Mouse (Mus musculus): ENCODE data around the gene Gm20388. TPM values are rescaled to one million over a fixed set of nuclear protein-coding genes. Genes with fewer than 3 reads are reported as not detected.

Gene Gm20388
- polyA plus RNA-seq, 1 experiment from 2014 or later, result 1.4 TPM

DNA sequence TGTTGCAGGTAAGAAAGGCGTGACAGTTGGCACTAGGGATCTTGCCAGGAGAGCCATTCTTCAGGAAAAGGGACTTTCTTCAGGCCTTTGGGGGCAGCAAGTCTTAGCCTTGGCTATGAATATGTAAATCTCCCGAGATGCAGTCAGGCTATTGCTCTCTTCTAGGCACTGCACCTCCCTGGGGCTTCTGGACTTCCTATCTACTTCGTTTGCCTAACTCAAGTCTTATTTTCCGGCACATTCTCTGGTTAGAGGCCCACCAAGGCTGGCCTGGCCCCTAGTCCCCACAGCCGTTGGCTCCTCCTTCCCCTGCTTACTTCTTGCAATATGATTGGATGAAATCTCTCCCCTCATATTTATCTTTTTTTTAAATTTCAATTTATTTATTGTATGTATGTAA, 4178.4 kb downstream of the Gm20388 start:
- no peaks in the 10 kb centered on the region for H3K9me3 ChIP-seq (replicated peaks; ENCODE audit: control insufficient read depth, low read length)
- no peaks in the 10 kb centered on the region; the same call in 1 of the 2 replicates for H3K27me3 ChIP-seq (ENCODE audit: control insufficient read depth, insufficient read depth, low read depth, low read length)
- 60% methylated on average over 5 of the region's 5 CpGs for WGBS (ENCODE audit: insufficient replicate concordance)
- ATAC-seq (ENCODE audit: low read depth), result no peak
- no peaks in the 10 kb centered on the region for H3K4me1 ChIP-seq (ENCODE audit: control insufficient read depth, low read depth, low read length)
- no peak overlapping the region for H3K27ac ChIP-seq (ENCODE audit: low read length)
- no peaks in the 10 kb centered on the region for H3K36me3 ChIP-seq (ENCODE audit: control insufficient read depth, insufficient read depth)
- no peak overlapping the region for H3K4me2 ChIP-seq (ENCODE audit: low read depth, low read length)
- H3K4me3 ChIP-seq (ENCODE audit: low read depth, low read length), result no peak overlapping the region
- no peak overlapping the region for H3K9ac ChIP-seq (ENCODE audit: low read depth, low read length)

DNA sequence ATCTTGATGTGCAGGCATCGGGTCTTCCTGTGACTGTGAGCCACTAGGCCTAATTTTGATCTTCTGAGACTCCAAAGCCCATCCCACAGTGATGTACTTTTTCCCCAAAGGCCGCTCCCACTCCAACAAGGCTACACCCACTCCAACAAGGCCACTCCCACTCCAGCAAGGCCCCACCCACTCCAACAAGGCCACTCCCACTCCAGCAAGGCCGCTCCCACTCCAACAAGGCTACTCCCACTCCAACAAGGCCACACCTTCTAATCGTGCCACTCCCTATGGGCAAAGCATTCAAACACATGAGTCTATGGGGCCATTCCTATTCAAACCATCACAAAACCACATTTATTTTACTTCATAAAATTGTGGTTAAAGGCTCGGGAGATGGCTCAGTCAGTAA, 4179.8 kb downstream of the Gm20388 start:
- Histone ChIP-seq H3K27ac (ENCODE audit: low read length) (no peak overlapping the region), H3K4me3 (ENCODE audit: low read depth, low read length) (no peak overlapping the region), H3K4me1 (ENCODE audit: control insufficient read depth, low read depth, low read length) (no peaks in the 10 kb centered on the region), H3K4me2 (ENCODE audit: low read depth, low read length) (no peak overlapping the region), H3K9ac (ENCODE audit: low read depth, low read length) (no peak overlapping the region), H3K27me3 (ENCODE audit: control insufficient read depth, insufficient read depth, low read depth, low read length) (no peaks in the 10 kb centered on the region; the same call in 1 of the 2 replicates), H3K36me3 (ENCODE audit: control insufficient read depth, insufficient read depth) (no peaks in the 10 kb centered on the region), H3K9me3 (replicated peaks; ENCODE audit: control insufficient read depth, low read length) (no peaks in the 10 kb centered on the region)
- ATAC-seq (ENCODE audit: low read depth), result no peak
- WGBS (ENCODE audit: insufficient replicate concordance), result 73% methylated on average over 5 of the region's 5 CpGs

DNA sequence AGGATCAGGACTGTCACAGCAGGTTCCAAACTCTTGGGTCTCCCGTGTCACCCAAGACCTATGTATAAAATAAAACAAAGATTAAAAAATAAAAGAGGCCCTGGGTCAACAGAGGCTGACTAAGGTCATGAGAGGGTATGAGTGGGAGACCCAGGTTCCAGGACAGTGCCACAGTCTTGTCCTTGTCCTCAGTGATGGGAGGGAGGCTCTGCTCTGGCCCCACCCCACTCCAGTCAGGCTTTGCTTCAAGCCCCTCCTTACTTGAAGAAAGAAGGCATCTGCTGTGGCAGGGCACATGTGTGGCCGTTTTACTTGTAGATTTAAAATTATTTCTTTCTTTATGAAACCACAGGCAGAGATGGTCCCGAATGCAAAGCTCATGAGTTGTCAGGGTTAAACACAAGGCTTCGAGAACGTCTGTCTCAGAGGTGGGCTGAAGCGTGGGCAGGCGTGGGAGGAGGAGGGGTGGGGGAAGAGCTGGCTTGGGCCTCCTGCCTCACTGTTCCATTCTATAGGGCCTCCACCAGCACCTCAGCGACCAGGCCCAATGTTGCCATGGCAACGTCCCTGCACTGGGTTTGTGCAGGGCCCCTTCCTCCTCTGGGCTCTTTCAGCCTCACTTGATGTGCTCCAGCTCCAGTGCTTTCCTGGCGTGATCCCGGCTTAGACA, 4188.4 kb downstream of the Gm20388 start:
- Histone ChIP-seq H3K4me1 (ENCODE audit: control insufficient read depth, low read depth, low read length) (no peaks in the 10 kb centered on the region), H3K27me3 (ENCODE audit: control insufficient read depth, insufficient read depth, low read depth, low read length) (no peaks in the 10 kb centered on the region), H3K4me2 (ENCODE audit: low read depth, low read length) (no peak overlapping the region), H3K36me3 (ENCODE audit: control insufficient read depth, insufficient read depth) (no peaks in the 10 kb centered on the region), H3K9me3 (replicated peaks; ENCODE audit: control insufficient read depth, low read length) (no peaks in the 10 kb centered on the region), H3K27ac (ENCODE audit: low read length) (no peak overlapping the region), H3K9ac (ENCODE audit: low read depth, low read length) (no peak overlapping the region), H3K4me3 (ENCODE audit: low read depth, low read length) (no peak overlapping the region)
- WGBS (ENCODE audit: insufficient replicate concordance), result 32% methylated on average over 11 of the region's 11 CpGs
- ATAC-seq (ENCODE audit: low read depth), result no peak

DNA sequence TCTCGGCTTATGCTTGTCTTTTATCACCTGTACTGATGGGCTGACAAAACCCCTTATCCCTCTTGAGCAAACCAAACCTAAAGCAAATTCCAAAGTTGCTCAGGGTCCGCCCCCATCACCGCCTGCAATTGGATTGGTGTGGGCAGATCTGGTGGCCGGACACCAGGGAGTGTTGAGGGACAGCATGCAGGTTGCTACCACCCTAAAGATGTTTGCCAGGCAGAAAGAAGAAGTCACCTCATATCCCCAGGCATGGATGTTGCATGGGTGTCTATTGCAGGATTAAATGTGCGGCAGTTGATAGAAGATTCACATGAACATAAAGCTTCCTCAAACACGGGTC, 4189.0 kb downstream of the Gm20388 start:
- H3K4me3 ChIP-seq (ENCODE audit: low read depth, low read length), result no peak overlapping the region
- no peaks in the 10 kb centered on the region for H3K4me1 ChIP-seq (ENCODE audit: control insufficient read depth, low read depth, low read length)
- no peaks in the 10 kb centered on the region for H3K36me3 ChIP-seq (ENCODE audit: control insufficient read depth, insufficient read depth)
- H3K27ac ChIP-seq (ENCODE audit: low read length), result no peak overlapping the region
- no peak overlapping the region for H3K4me2 ChIP-seq (ENCODE audit: low read depth, low read length)
- no peak for ATAC-seq (ENCODE audit: low read depth)
- WGBS (ENCODE audit: insufficient replicate concordance), result 59% methylated on average over 6 of the region's 6 CpGs
- H3K27me3 ChIP-seq (ENCODE audit: control insufficient read depth, insufficient read depth, low read depth, low read length), result no peaks in the 10 kb centered on the region
- no peak overlapping the region for H3K9ac ChIP-seq (ENCODE audit: low read depth, low read length)
- H3K9me3 ChIP-seq (replicated peaks; ENCODE audit: control insufficient read depth, low read length), result no peaks in the 10 kb centered on the region

DNA sequence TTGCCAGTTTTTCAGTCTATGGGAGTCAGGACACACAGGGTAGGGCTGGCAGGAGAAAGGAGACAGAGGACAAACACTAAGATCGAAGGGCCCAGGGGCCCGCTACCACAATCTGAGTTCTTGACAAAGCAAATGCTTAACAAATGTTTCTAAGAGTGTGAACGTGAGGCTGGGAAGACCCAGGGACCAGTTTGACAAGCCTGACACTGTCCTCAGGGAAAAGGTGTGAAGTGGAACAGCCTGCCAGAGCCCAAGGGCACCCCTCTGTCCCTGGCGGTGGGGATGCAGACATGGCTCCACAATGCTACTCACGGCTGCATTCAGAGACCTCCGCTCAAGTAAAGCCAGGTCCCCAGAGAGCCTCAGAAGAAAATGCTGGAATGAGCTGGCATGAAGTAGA, 4195.2 kb downstream of the Gm20388 start:
- no peak overlapping the region for H3K27ac ChIP-seq (ENCODE audit: low read length)
- no peak overlapping the region for H3K9ac ChIP-seq (ENCODE audit: low read depth, low read length)
- H3K4me3 ChIP-seq (ENCODE audit: low read depth, low read length), result no peak overlapping the region
- H3K4me1 ChIP-seq (ENCODE audit: control insufficient read depth, low read depth, low read length), result no peaks in the 10 kb centered on the region
- no peak overlapping the region for H3K4me2 ChIP-seq (ENCODE audit: low read depth, low read length)
- 66% methylated on average over 6 of the region's 6 CpGs for WGBS (ENCODE audit: insufficient replicate concordance)
- ATAC-seq (ENCODE audit: low read depth), result no peak
- no peaks in the 10 kb centered on the region for H3K9me3 ChIP-seq (replicated peaks; ENCODE audit: control insufficient read depth, low read length)
- H3K27me3 ChIP-seq (ENCODE audit: control insufficient read depth, insufficient read depth, low read depth, low read length), result no peaks in the 10 kb centered on the region
- no peaks in the 10 kb centered on the region for H3K36me3 ChIP-seq (ENCODE audit: control insufficient read depth, insufficient read depth)

DNA sequence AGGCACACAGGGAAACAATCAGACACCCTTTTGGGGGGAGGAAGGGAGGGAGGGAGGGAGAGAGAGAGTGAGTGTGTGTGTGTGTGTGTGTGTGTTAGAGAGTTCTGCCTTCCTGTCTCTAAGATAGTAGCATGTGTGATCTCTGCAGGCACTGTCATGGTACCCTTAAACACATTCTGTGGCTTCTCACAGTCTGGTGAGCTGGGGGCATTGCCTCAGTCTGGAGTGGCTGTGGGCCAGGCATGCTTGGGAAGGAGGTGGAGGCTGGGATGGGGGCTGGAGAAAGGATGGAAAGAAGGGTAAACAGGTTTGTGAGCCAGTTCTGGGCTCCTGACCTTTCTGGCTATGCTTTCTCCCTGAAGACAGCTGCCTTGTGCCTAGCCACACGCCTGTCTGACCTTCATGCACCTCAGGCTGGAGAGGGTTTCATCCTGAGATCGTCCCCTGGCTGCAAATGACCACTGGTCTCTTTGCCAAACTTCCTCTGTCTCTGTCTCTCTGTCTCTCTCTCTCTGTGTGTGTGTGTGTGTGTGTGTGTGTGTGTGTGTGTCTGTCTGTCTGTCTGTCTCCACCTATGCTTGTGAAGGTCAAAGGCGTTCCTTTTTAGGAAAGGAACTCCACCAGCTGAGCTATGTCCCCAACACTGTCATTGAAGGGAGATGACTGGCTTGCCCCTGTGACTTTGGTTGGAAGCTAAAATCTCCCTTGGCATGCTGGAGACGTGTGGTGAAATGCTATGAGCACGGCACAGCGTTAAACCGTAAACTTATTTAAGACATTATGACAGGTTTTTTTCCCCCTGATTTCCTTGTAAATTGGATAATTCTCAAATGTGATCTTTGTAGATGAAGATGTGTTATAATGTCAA, 4195.9 kb downstream of the Gm20388 start:
- Histone ChIP-seq H3K4me2 (ENCODE audit: low read depth, low read length) (no peak overlapping the region), H3K9ac (ENCODE audit: low read depth, low read length) (no peak overlapping the region), H3K36me3 (ENCODE audit: control insufficient read depth, insufficient read depth) (no peaks in the 10 kb centered on the region), H3K27ac (ENCODE audit: low read length) (no peak overlapping the region), H3K27me3 (ENCODE audit: control insufficient read depth, insufficient read depth, low read depth, low read length) (no peaks in the 10 kb centered on the region), H3K4me1 (ENCODE audit: control insufficient read depth, low read depth, low read length) (no peaks in the 10 kb centered on the region), H3K4me3 (ENCODE audit: low read depth, low read length) (no peak overlapping the region), H3K9me3 (replicated peaks; ENCODE audit: control insufficient read depth, low read length) (no peaks in the 10 kb centered on the region)
- ATAC-seq (ENCODE audit: low read depth), result no peak
- 71% methylated on average over 7 of the region's 7 CpGs for WGBS (ENCODE audit: insufficient replicate concordance)

DNA sequence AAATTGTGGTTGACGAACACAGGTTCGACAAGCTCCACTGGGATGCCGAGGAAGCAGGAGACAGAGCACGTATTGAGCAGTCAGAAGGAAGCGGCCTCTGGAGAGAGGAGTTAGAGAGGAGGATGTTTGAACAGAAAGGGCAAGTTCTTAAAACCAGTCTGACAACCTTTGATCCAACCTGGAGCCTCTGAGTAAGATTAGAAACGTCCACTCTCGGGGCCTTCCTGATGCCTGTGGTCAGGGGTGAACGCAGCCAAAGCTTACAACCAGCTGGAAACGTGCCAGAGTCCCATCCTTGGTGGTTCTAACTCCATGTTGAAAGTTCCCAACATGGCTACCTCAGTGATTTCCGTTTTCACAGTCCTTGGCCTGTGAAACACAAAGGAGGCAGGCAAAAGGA, 4202.5 kb downstream of the Gm20388 start:
- Histone ChIP-seq H3K4me1 (ENCODE audit: control insufficient read depth, low read depth, low read length) (no peaks in the 10 kb centered on the region), H3K9ac (ENCODE audit: low read depth, low read length) (no peak overlapping the region), H3K4me3 (ENCODE audit: low read depth, low read length) (no peak overlapping the region), H3K4me2 (ENCODE audit: low read depth, low read length) (no peak overlapping the region), H3K36me3 (ENCODE audit: control insufficient read depth, insufficient read depth) (no peaks in the 10 kb centered on the region), H3K27ac (ENCODE audit: low read length) (no peak overlapping the region), H3K9me3 (replicated peaks; ENCODE audit: control insufficient read depth, low read length) (peaks cover 4% of the 10 kb centered on the region), H3K27me3 (ENCODE audit: control insufficient read depth, insufficient read depth, low read depth, low read length) (no peaks in the 10 kb centered on the region)
- no peak for ATAC-seq (ENCODE audit: low read depth)
- 61% methylated on average over 10 of the region's 10 CpGs for WGBS (ENCODE audit: insufficient replicate concordance)

DNA sequence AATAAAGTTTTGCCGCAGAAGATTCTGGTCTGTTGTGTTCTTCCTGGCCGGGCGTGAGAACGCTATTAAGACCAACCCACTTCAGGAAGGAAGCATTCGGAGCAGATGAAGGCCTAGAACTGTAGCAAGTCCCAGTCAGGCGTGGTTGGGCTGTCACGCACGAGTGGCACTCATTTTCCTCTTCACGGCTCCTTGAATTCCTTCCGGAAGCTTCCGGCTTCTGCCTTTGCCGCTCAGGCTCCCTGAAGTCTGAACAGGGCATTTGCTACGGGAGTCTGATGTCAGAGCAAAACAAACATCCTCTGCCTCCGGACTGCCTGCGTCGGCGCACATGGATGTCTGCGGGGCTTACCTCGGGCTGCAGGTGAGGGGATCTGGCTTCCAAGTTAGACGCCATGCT, 4214.6 kb downstream of the Gm20388 start:
- 86% methylated on average over 20 of the region's 20 CpGs for WGBS (ENCODE audit: insufficient replicate concordance)
- Histone ChIP-seq H3K36me3 (ENCODE audit: control insufficient read depth, insufficient read depth) (no peaks in the 10 kb centered on the region), H3K4me3 (ENCODE audit: low read depth, low read length) (no peak overlapping the region), H3K27ac (ENCODE audit: low read length) (no peak overlapping the region), H3K9me3 (replicated peaks; ENCODE audit: control insufficient read depth, low read length) (no peaks in the 10 kb centered on the region; the same call in 1 of the 2 replicates), H3K4me2 (ENCODE audit: low read depth, low read length) (no peak overlapping the region), H3K27me3 (ENCODE audit: control insufficient read depth, insufficient read depth, low read depth, low read length) (no peaks in the 10 kb centered on the region), H3K4me1 (ENCODE audit: control insufficient read depth, low read depth, low read length) (no peaks in the 10 kb centered on the region), H3K9ac (ENCODE audit: low read depth, low read length) (no peak overlapping the region)
- ATAC-seq (ENCODE audit: low read depth), result no peak

DNA sequence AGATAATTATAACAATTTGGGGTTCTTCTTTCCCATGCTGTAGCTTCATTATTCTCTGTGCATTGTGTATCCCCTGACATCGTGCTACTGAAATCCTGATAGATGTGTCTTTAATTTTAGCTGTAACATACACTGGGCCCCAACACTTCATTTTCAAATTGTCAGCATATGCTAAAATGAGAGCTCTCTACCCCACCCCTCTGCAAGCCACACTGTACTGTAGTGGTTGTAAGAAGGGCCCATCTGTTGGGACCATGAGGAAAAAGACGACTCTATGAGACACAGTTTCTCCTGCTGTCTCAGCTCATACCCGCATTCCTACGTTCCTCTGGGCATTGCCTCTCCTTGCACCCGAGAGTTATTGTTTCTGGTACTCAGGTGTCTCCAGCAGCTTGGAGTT, 4226.6 kb downstream of the Gm20388 start:
- H3K9me3 ChIP-seq (replicated peaks; ENCODE audit: control insufficient read depth, low read length), result no peaks in the 10 kb centered on the region
- no peak overlapping the region for H3K27ac ChIP-seq (ENCODE audit: low read length)
- no peak overlapping the region for H3K4me3 ChIP-seq (ENCODE audit: low read depth, low read length)
- H3K4me1 ChIP-seq (ENCODE audit: control insufficient read depth, low read depth, low read length), result no peaks in the 10 kb centered on the region
- H3K9ac ChIP-seq (ENCODE audit: low read depth, low read length), result no peak overlapping the region
- no peaks in the 10 kb centered on the region for H3K27me3 ChIP-seq (ENCODE audit: control insufficient read depth, insufficient read depth, low read depth, low read length)
- H3K36me3 ChIP-seq (ENCODE audit: control insufficient read depth, insufficient read depth), result no peaks in the 10 kb centered on the region
- WGBS (ENCODE audit: insufficient replicate concordance), result 61% methylated on average over 5 of the region's 5 CpGs
- H3K4me2 ChIP-seq (ENCODE audit: low read depth, low read length), result no peak overlapping the region
- no peak for ATAC-seq (ENCODE audit: low read depth)

Measured in liver, embryonic 16.5 days (tissue).